10 mouse cellular contexts compared by ENCODE assay signal in genomic region chr1:43224171-43224570, GRCm38 (mm10). TPM values are rescaled to one million over a fixed set of nuclear protein-coding genes. Genes with fewer than 3 reads are reported as not detected.
DNase-seq lines count a peak whose midpoint lies in the region; ATAC-seq and TF ChIP-seq lines count a peak whose summit lies in the region.
"Had no signal": no experiment of that assay in that cellular context is flagged by ENCODE, and none has a peak within 500 bp of the region (broad histone marks: within the 10 kb centered on the region; RNA-seq: fewer than 3 reads in every experiment).

No protein-coding gene starts in this region.

- H3K36me3 ChIP-seq in embryonic facial prominence, embryonic 10.5 days (replicated peaks), result no peaks in the 10 kb centered on the region
- no peaks in the 10 kb centered on the region for H3K36me3 ChIP-seq in limb, embryonic 10.5 days
- no peaks in the 10 kb centered on the region for H3K36me3 ChIP-seq in stomach, postnatal 0 days (ENCODE audit: control insufficient read depth, insufficient read depth, low read length)
- H3K36me3 ChIP-seq in hindbrain, embryonic 11.5 days (ENCODE audit: control insufficient read depth, insufficient read depth, low read length), result no peaks in the 10 kb centered on the region

- no peak for TF ChIP-seq CTCF in stomach, postnatal 0 days (IDR thresholded peaks at IDR 0.05; ENCODE audit: low read depth)

- no peak overlapping the region for H3K4me2 ChIP-seq in stomach, postnatal 0 days (replicated peaks; ENCODE audit: low read depth)
- H3K4me2 ChIP-seq in hindbrain, embryonic 11.5 days (replicated peaks; ENCODE audit: low read depth, low read length), result no peak overlapping the region

- no peak for TF ChIP-seq EP300 in stomach, postnatal 0 days (optimal IDR thresholded peaks at IDR 0.05)

- H3K4me3 ChIP-seq in embryonic facial prominence, embryonic 10.5 days, result no peak overlapping the region
- H3K4me3 ChIP-seq in limb, embryonic 10.5 days, result no peak overlapping the region
- no peak overlapping the region for H3K4me3 ChIP-seq in stomach, postnatal 0 days (ENCODE audit: low read depth, low read length)
- H3K4me3 ChIP-seq in hindbrain, embryonic 11.5 days (ENCODE audit: low read depth, low read length), result no peak overlapping the region

- H3K9me3 ChIP-seq in embryonic facial prominence, embryonic 10.5 days, result no peaks in the 10 kb centered on the region
- no peaks in the 10 kb centered on the region for H3K9me3 ChIP-seq in limb, embryonic 10.5 days (replicated peaks)
- no peaks in the 10 kb centered on the region for H3K9me3 ChIP-seq in stomach, postnatal 0 days (ENCODE audit: control insufficient read depth, low read length)
- no peaks in the 10 kb centered on the region for H3K9me3 ChIP-seq in hindbrain, embryonic 11.5 days (ENCODE audit: control insufficient read depth, low read length)

- ATAC-seq in stomach, postnatal 0 days (ENCODE audit: low FRiP score, low TSS enrichment), result peak; percentile 92
- ATAC-seq in hindbrain, embryonic 11.5 days (ENCODE audit: low FRiP score), result no peak

- WGBS in embryonic facial prominence, embryonic 10.5 days, result 29% methylated on average over 2 of the region's 2 CpGs
- 26% methylated on average over 2 of the region's 2 CpGs for WGBS in limb, embryonic 10.5 days
- WGBS in stomach, postnatal 0 days, result 21% methylated on average over 2 of the region's 2 CpGs
- 55% methylated on average over 2 of the region's 2 CpGs for WGBS in hindbrain, embryonic 11.5 days

- peak; percentile 15 to 44 for DNase-seq in lung, adult 18-20 months
- DNase-seq in lung, postnatal 14 days, result no peak
- DNase-seq in embryonic facial prominence, embryonic 10.5 days (ENCODE audit: low spot score), result peak; percentile 43
- peak; percentile 44 for DNase-seq in limb, embryonic 10.5 days (ENCODE audit: low spot score)
- peak; percentile 63 for DNase-seq in stomach, postnatal 0 days (ENCODE audit: low spot score)
- no peak for DNase-seq in hindbrain, embryonic 11.5 days (ENCODE audit: low spot score)
- no peak for DNase-seq in frontal cortex, postnatal 10 days (ENCODE audit: low spot score in 2 of 2)
- no peak for DNase-seq in layer of hippocampus, postnatal 10 days (ENCODE audit: low spot score in 2 of 2)
- DNase-seq: cerebellum, adult 11-12 months; gastrocnemius, postnatal 10 days had no signal

- H3K9ac ChIP-seq in stomach, postnatal 0 days (ENCODE audit: low read length), result no peak overlapping the region
- H3K9ac ChIP-seq in hindbrain, embryonic 11.5 days (ENCODE audit: low read depth, low read length), result no peak overlapping the region

- peaks cover 7% of the 10 kb centered on the region for H3K4me1 ChIP-seq in embryonic facial prominence, embryonic 10.5 days
- H3K4me1 ChIP-seq in limb, embryonic 10.5 days, result peaks cover 17% of the 10 kb centered on the region
- no peaks in the 10 kb centered on the region for H3K4me1 ChIP-seq in stomach, postnatal 0 days (replicated peaks; ENCODE audit: control insufficient read depth, insufficient read depth)
- H3K4me1 ChIP-seq in hindbrain, embryonic 11.5 days (replicated peaks; ENCODE audit: control insufficient read depth, insufficient read depth, low read length), result no peaks in the 10 kb centered on the region

- H3K27ac ChIP-seq in embryonic facial prominence, embryonic 10.5 days (replicated peaks), result no peak overlapping the region
- H3K27ac ChIP-seq in limb, embryonic 10.5 days, result no peak overlapping the region
- H3K27ac ChIP-seq in stomach, postnatal 0 days (replicated peaks), result no peak overlapping the region
- no peak overlapping the region for H3K27ac ChIP-seq in hindbrain, embryonic 11.5 days (ENCODE audit: low read depth, low read length)

- H3K27me3 ChIP-seq in embryonic facial prominence, embryonic 10.5 days (replicated peaks; ENCODE audit: low read depth, poor library complexity, severe bottlenecking), result no peaks in the 10 kb centered on the region
- no peaks in the 10 kb centered on the region for H3K27me3 ChIP-seq in limb, embryonic 10.5 days (ENCODE audit: low read depth, poor library complexity, severe bottlenecking)
- H3K27me3 ChIP-seq in stomach, postnatal 0 days (ENCODE audit: control insufficient read depth, insufficient read depth, low read length), result no peaks in the 10 kb centered on the region
- no peaks in the 10 kb centered on the region for H3K27me3 ChIP-seq in hindbrain, embryonic 11.5 days (ENCODE audit: control insufficient read depth, insufficient read depth, low read length)

RNA-seq across cellular contexts. Expression of gene Fhl2, which starts 27.4 kb away (rescaled TPM):
- 10.7 and 11.2 TPM in 2 replicates for polyA plus RNA-seq in embryonic facial prominence, embryonic 10.5 days (2016; fragmentation: Nextera tagmentation; extraction: Ambion mirVana)
- 4.8 and 9.1 TPM in 2 replicates for polyA plus RNA-seq in limb, embryonic 10.5 days (2016; fragmentation: Nextera tagmentation; extraction: Ambion mirVana)
- 124 and 126 TPM in 2 replicates for polyA plus RNA-seq in stomach, postnatal 0 days (2015; fragmentation: Nextera tagmentation; extraction: Ambion mirVana)
- polyA plus RNA-seq in hindbrain, embryonic 11.5 days (2014; fragmentation: Nextera tagmentation; extraction: Ambion mirVana), result 9.3 and 10.8 TPM in 2 replicates
- total RNA-seq in layer of hippocampus, postnatal 10 days (2021), result 10 to 100 TPM; 35.8 to 39.3 TPM

Comparison
In these comparisons a context has a peak if more than half of its experiments do, and no peak if none do; other contexts are left out.
1. DNase-seq: peak in lung, adult 18-20 months (2 of 2), embryonic facial prominence, embryonic 10.5 days (single experiment), limb, embryonic 10.5 days (single experiment) and stomach, postnatal 0 days (single experiment); none in lung, postnatal 14 days (single experiment), hindbrain, embryonic 11.5 days (single experiment), frontal cortex, postnatal 10 days (0 of 2) and layer of hippocampus, postnatal 10 days (0 of 2).
2. RNA of gene Fhl2, which starts 27.4 kb away (polyA plus RNA-seq): 124 to 126 TPM in stomach, postnatal 0 days; 10.7 to 11.2 TPM in embryonic facial prominence, embryonic 10.5 days, 9.3 to 10.8 TPM in hindbrain, embryonic 11.5 days and 4.8 to 9.1 TPM in limb, embryonic 10.5 days; every median in the first group is over 10 times any median in the second.